Mouse (Mus musculus): ENCODE results near the gene Ccl21b. TPM values are rescaled to one million over a fixed set of nuclear protein-coding genes. Genes with fewer than 3 reads are reported as not detected.
"Not testable (repeated sequence)": the region's sequence is repeated elsewhere in the genome, so short reads cannot be mapped to it uniquely, and the experiment has no call there.

Gene Ccl21b
- total RNA-seq (2017), result not detected in 2 replicates

- not testable (repeated sequence) for ATAC-seq (replicated peaks; ENCODE audit: low read depth, poor library complexity, severe bottlenecking)
These were observed at the start of gene Ccl21b for GRCm38 (mm10) chr4:42255467-42255866. Gene Ccl21b (plus strand): TSS chr4:42255767.

DNA sequence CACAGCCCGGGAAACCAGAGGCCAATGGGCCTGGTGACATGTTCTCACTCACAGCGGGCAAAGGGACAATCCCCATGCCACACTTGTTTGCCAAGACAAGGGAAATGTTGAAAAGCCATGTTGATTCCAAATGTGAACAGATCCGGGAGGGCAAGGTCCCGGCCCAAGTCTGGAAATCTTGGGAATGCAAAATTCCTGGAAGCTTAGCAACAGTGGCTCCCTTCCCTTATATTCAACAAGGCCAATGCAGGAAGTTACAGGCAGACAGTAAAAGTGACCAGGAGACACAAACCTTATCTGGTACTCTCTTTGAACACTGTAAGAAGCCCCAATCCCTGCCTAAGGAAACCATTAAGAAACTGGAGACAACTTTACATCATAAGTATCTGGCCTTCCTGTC, 15.2 kb upstream of the Ccl21b start, which contains the start of gene Gm10600:
TSS of gene Gm10600 (plus strand) at position 301 of the 400 bp plus-strand sequence.
- not testable (repeated sequence) for ATAC-seq (replicated peaks; ENCODE audit: low read depth, poor library complexity, severe bottlenecking)

DNA sequence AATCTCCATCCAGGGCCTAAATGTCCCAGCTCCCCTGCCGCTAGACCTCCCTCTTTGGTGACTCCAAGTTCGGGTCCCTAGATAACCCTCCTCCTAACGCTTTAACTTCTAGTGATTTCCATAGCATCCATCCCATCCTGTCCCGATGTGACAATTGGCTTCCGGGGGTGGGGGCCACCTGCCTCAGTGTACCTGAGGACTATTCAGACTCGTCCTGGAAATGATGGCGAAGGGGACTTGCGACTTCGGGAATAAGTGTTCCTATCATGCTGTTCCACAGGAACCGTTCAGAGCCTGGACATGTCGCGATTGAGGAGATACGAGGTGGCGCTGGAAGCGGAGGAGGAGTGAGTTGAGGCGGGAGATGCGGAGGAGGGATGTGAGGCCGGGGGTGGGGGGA, 38.4 kb downstream of the Ccl21b start, which contains the start of gene Gm21953:
TSS of gene Gm21953 (plus strand) at position 301 of the 400 bp plus-strand sequence.
- not testable (repeated sequence) for ATAC-seq (replicated peaks; ENCODE audit: low read depth, poor library complexity, severe bottlenecking)

Other genes starting within 250 kb of the Ccl21b start
- gene Gm21093, start 221.0 kb upstream of the Ccl21b start, total RNA-seq (2017), result 0.49 TPM in 1 of 2 replicates, not detected in the other
- not detected in 2 replicates for gene Gm3893, start 164.6 kb upstream of the Ccl21b start, total RNA-seq (2017)
- not detected in 2 replicates for gene Gm13304, start 140.9 kb upstream of the Ccl21b start, total RNA-seq (2017)
- gene Gm13306, start 102.3 kb upstream of the Ccl21b start, total RNA-seq (2017), result not detected in 2 replicates
- 0.23 and 1.1 TPM in 2 replicates for gene Gm13305, start 87.2 kb upstream of the Ccl21b start, total RNA-seq (2017)
- gene Gm10600, start 15.1 kb upstream of the Ccl21b start, total RNA-seq (2017), result not detected in 2 replicates
- not detected in 2 replicates for gene Gm21953, start 38.5 kb downstream of the Ccl21b start, total RNA-seq (2017)
- 0.18 TPM in 1 of 2 replicates, not detected in the other for gene Fam205a3, start 62.6 kb downstream of the Ccl21b start, total RNA-seq (2017)
- gene Gm21586, start 183.6 kb downstream of the Ccl21b start, total RNA-seq (2017), result not detected in 2 replicates
- gene Gm2163, start 211.0 kb downstream of the Ccl21b start, total RNA-seq (2017), result 0.18 and 0.49 TPM in 2 replicates

Data from common myeloid progenitor, adult 5-6 weeks (primary cell).